Mouse (Mus musculus): ENCODE measurements around the gene Tmco5b. TPM values are rescaled to one million over a fixed set of nuclear protein-coding genes. Genes with fewer than 3 reads are reported as not detected.

Tmco5b gene
- polyA plus RNA-seq, 1 experiment from 2014 or later: not detected

Other genes starting within 250 kb of the Tmco5b start
- gene Ryr3, start 68.6 kb upstream of the Tmco5b start, polyA plus RNA-seq (2015; fragmentation: Nextera tagmentation; extraction: Ambion mirVana): 0.05 and 0.12 TPM in 2 replicates
- 0.37 and 0.45 TPM in 2 replicates for gene Fmn1, start 42.0 kb downstream of the Tmco5b start, polyA plus RNA-seq (2015; fragmentation: Nextera tagmentation; extraction: Ambion mirVana)

Measured in liver, embryonic 13.5 days (tissue).